Mouse (Mus musculus) left cerebral cortex, postnatal 4 days (tissue): ENCODE measurements at regions not wholly inside any gene's neighbourhood (a gene's known extent, or its start where the extent isn't known, plus 50 kb on each side); places are given as distances from the start of the nearest gene placed in this dataset.

ENCODE experiments used
- DNase-seq: peaks from one replicate; pipeline ENCODE4 v3.0.0-alpha.2; 2022
- intact Hi-C: fragments of 180-260 bp; cut with DNase I; formaldehyde crosslinking; loops from one replicate; pipeline ENCODE4 v1.15.1; 2025

DNA sequence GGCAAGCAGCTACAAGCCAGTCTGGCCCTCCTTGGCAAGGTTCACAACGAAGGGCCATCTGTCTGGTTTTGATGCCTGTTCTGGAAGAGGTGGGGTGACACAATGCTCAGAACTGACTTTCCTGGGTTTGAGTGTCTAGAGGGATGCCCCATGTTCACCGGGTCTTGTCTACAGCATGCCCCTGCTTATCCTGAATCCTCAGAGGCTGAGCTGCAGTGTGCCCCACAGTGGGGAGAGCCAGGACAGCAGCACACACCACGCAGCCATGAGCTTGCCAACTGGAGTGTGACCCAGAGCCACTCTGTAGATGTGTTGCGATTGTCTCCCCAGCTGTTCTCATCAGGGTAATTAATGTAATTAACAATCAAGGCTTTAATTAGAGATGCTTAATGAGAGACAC, 66.1 kb upstream of the Sox11 start:
- peak; percentile 53 for DNase-seq
- intact Hi-C loops, result no loop called here

DNA sequence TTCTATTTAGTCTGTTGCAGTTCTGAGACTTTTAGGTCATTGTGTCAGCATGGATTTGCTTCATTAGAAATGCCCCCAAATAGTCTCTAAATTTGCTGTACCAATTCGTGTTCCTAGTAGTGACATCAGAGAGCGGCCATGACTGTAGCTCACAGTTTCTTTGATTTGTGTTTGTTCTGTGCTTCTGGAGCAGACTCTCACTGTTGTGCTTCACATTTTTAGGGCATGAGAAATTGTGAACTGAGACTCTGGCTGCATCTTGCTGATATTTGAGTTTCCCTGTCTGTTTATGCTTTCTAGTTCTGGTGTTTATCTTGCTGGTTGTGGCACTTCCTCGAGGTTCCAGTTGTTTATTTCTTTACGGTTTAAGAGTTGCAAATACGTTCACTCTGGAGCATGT, 57.0 kb upstream of the Sox11 start:
- no peak for DNase-seq
- intact Hi-C loops, result no loop called here
